Mouse (Mus musculus): Measurements from ENCODE around the gene Efna4. TPM values are rescaled to one million over a fixed set of nuclear protein-coding genes. Genes with fewer than 3 reads are reported as not detected.

The Efna4 gene
- 0.32 TPM for polyA plus RNA-seq (2017; shearing (Covaris generic))

GRCm38 (mm10) chr3:89337721-89338578, at the start of gene Efna4:
Gene Efna4, minus strand, starts transcription at chr3:89338028.

GRCm38 (mm10) chr3:89365153-89365485, 27.3 kb upstream of the Efna4 start, which contains the start of gene Dcst1:
Gene Dcst1, minus strand, starts transcription at chr3:89365253.

GRCm38 (mm10) chr3:89361675-89362074, 23.8 kb upstream of the Efna4 start, which contains the start of gene Dcst2:
Gene Dcst2, plus strand, starts transcription at chr3:89361975.

GRCm38 (mm10) chr3:89349869-89350501, 12.2 kb upstream of the Efna4 start, which contains the start of gene Adam15:
Gene Adam15, minus strand, starts transcription at chr3:89349996.

GRCm38 (mm10) chr3:89322514-89323165, 15.2 kb downstream of the Efna4 start, which contains the start of gene Efna3:
Gene Efna3, minus strand, starts transcription at chr3:89322965.

Other genes starting within 250 kb of the Efna4 start
- gene Rusc1, start 244.7 kb downstream of the Efna4 start, polyA plus RNA-seq (2017; shearing (Covaris generic)) = 76.9 TPM
- gene Gm43738, start 236.9 kb downstream of the Efna4 start, polyA plus RNA-seq (2017; shearing (Covaris generic)) = not detected
- 39.4 TPM for gene Fdps, start 236.1 kb downstream of the Efna4 start, polyA plus RNA-seq (2017; shearing (Covaris generic))
- not detected for gene Pklr, start 201.9 kb downstream of the Efna4 start, polyA plus RNA-seq (2017; shearing (Covaris generic))
- 0.48 TPM for gene Hcn3, start 177.8 kb downstream of the Efna4 start, polyA plus RNA-seq (2017; shearing (Covaris generic))
- 80.7 TPM for gene Clk2, start 173.2 kb downstream of the Efna4 start, polyA plus RNA-seq (2017; shearing (Covaris generic))
- 240 TPM for gene Scamp3, start 160.6 kb downstream of the Efna4 start, polyA plus RNA-seq (2017; shearing (Covaris generic))
- gene Fam189b, start 154.9 kb downstream of the Efna4 start, polyA plus RNA-seq (2017; shearing (Covaris generic)) = 102 TPM
- 106 TPM for gene Gba, start 135.1 kb downstream of the Efna4 start, polyA plus RNA-seq (2017; shearing (Covaris generic))
- gene Thbs3, start 122.8 kb downstream of the Efna4 start, polyA plus RNA-seq (2017; shearing (Covaris generic)) = 2.3 TPM
- gene Mtx1, start 110.9 kb downstream of the Efna4 start, polyA plus RNA-seq (2017; shearing (Covaris generic)) = 86.4 TPM
- 12.5 TPM for gene Muc1, start 109.0 kb downstream of the Efna4 start, polyA plus RNA-seq (2017; shearing (Covaris generic))
- gene Krtcap2, start 92.1 kb downstream of the Efna4 start, polyA plus RNA-seq (2017; shearing (Covaris generic)) = 246 TPM
- gene Trim46, start 91.7 kb downstream of the Efna4 start, polyA plus RNA-seq (2017; shearing (Covaris generic)) = 2.6 TPM
- 76.3 TPM for gene Dpm3, start 78.7 kb downstream of the Efna4 start, polyA plus RNA-seq (2017; shearing (Covaris generic))
- gene Slc50a1, start 67.5 kb downstream of the Efna4 start, polyA plus RNA-seq (2017; shearing (Covaris generic)) = 134 TPM
- gene Efna1, start 56.9 kb downstream of the Efna4 start, polyA plus RNA-seq (2017; shearing (Covaris generic)) = not detected
- not detected for gene Efna3, start 15.1 kb downstream of the Efna4 start, polyA plus RNA-seq (2017; shearing (Covaris generic))
- gene Adam15, start 12.0 kb upstream of the Efna4 start, polyA plus RNA-seq (2017; shearing (Covaris generic)) = 18.8 TPM
- 0.16 TPM for gene Dcst2, start 23.9 kb upstream of the Efna4 start, polyA plus RNA-seq (2017; shearing (Covaris generic))
- gene Dcst1, start 27.2 kb upstream of the Efna4 start, polyA plus RNA-seq (2017; shearing (Covaris generic)) = 0.16 TPM
- gene Zbtb7b, start 56.7 kb upstream of the Efna4 start, polyA plus RNA-seq (2017; shearing (Covaris generic)) = 10.7 TPM
- not detected for gene Lenep, start 64.8 kb upstream of the Efna4 start, polyA plus RNA-seq (2017; shearing (Covaris generic))
- gene Flad1, start 73.8 kb upstream of the Efna4 start, polyA plus RNA-seq (2017; shearing (Covaris generic)) = 32.0 TPM
- 10.2 TPM for gene Cks1b, start 80.4 kb upstream of the Efna4 start, polyA plus RNA-seq (2017; shearing (Covaris generic))
- 71.5 TPM for gene Shc1, start 80.4 kb upstream of the Efna4 start, polyA plus RNA-seq (2017; shearing (Covaris generic))
- 47.8 TPM for gene Pygo2, start 92.2 kb upstream of the Efna4 start, polyA plus RNA-seq (2017; shearing (Covaris generic))
- gene Pbxip1, start 98.7 kb upstream of the Efna4 start, polyA plus RNA-seq (2017; shearing (Covaris generic)) = 109 TPM
- 7.7 TPM for gene Pmvk, start 116.5 kb upstream of the Efna4 start, polyA plus RNA-seq (2017; shearing (Covaris generic))
- not detected for gene Kcnn3, start 182.1 kb upstream of the Efna4 start, polyA plus RNA-seq (2017; shearing (Covaris generic))